Mouse (Mus musculus): Measurements from ENCODE around the gene Defb38. TPM values are rescaled to one million over a fixed set of nuclear protein-coding genes. Genes with fewer than 3 reads are reported as not detected.

The Defb38 gene
- polyA plus RNA-seq (2014; fragmentation: Nextera tagmentation; extraction: Ambion mirVana): not detected in 2 replicates

GRCm38 (mm10) chr8:19026466-19026865 lies at the start of gene Defb38:
TSS of gene Defb38 (minus strand) at chr8:19026566.
- H3K27me3 ChIP-seq (ENCODE audit: control insufficient read depth, insufficient read depth, low read length): no peaks in the 10 kb centered on the region
- no peak within 1 kb of the TSS for H3K9ac ChIP-seq
- no peaks in the 10 kb centered on the region for H3K4me1 ChIP-seq (replicated peaks; ENCODE audit: control insufficient read depth, insufficient read depth, low read length)
- ATAC-seq (ENCODE audit: low FRiP score) (no peak), DNase-seq (ENCODE audit: low spot score) (no peak)
- no peaks in the 10 kb centered on the region for H3K9me3 ChIP-seq (ENCODE audit: control insufficient read depth, low read length)
- 88% methylated on average over 1 of the region's 1 CpGs for WGBS
- H3K4me3 ChIP-seq (replicated peaks; ENCODE audit: low read length): no peak within 1 kb of the TSS
- no peak within 1 kb of the TSS for H3K27ac ChIP-seq
- H3K4me2 ChIP-seq (replicated peaks): no peak within 1 kb of the TSS
- no peaks in the 10 kb centered on the region for H3K36me3 ChIP-seq (replicated peaks; ENCODE audit: control insufficient read depth, insufficient read depth)

GRCm38 (mm10) chr8:19066013-19066412 lies 39.6 kb upstream of the Defb38 start:
- Histone ChIP-seq H3K4me1 (replicated peaks; ENCODE audit: control insufficient read depth, insufficient read depth, low read length) (no peaks in the 10 kb centered on the region), H3K4me2 (replicated peaks) (no peak overlapping the region), H3K36me3 (replicated peaks; ENCODE audit: control insufficient read depth, insufficient read depth) (no peaks in the 10 kb centered on the region), H3K9ac (no peak overlapping the region), H3K27me3 (ENCODE audit: control insufficient read depth, insufficient read depth, low read length) (no peaks in the 10 kb centered on the region), H3K27ac (no peak overlapping the region), H3K9me3 (ENCODE audit: control insufficient read depth, low read length) (0 out of 2 replicates have a peak, but pooled peaks cover 4% of the 10 kb centered on the region), H3K4me3 (replicated peaks; ENCODE audit: low read length) (no peak overlapping the region)
- DNase-seq (ENCODE audit: low spot score) (no peak), ATAC-seq (ENCODE audit: low FRiP score) (no peak)
- WGBS: 80% methylated on average over 2 of the region's 2 CpGs

GRCm38 (mm10) chr8:19064710-19065109 lies 38.3 kb upstream of the Defb38 start, which contains the start of gene Defb39:
TSS of gene Defb39 (minus strand) at chr8:19064810.
- no peaks in the 10 kb centered on the region for H3K4me1 ChIP-seq (replicated peaks; ENCODE audit: control insufficient read depth, insufficient read depth, low read length)
- ATAC-seq (ENCODE audit: low FRiP score) (no peak), DNase-seq (ENCODE audit: low spot score) (no peak)
- 90% methylated on average over 1 of the region's 1 CpGs for WGBS
- H3K27me3 ChIP-seq (ENCODE audit: control insufficient read depth, insufficient read depth, low read length): no peaks in the 10 kb centered on the region
- H3K4me2 ChIP-seq (replicated peaks): no peak within 1 kb of the TSS
- H3K9ac ChIP-seq: no peak within 1 kb of the TSS
- no peak within 1 kb of the TSS for H3K4me3 ChIP-seq (replicated peaks; ENCODE audit: low read length)
- H3K27ac ChIP-seq: no peak within 1 kb of the TSS
- H3K9me3 ChIP-seq (ENCODE audit: control insufficient read depth, low read length): 0 out of 2 replicates have a peak, but pooled peaks cover 3% of the 10 kb centered on the region
- no peaks in the 10 kb centered on the region for H3K36me3 ChIP-seq (replicated peaks; ENCODE audit: control insufficient read depth, insufficient read depth)

- no peak for ATAC-seq (ENCODE audit: low FRiP score)
- Histone ChIP-seq H3K9ac (no peak overlapping the region), H3K9me3 (ENCODE audit: control insufficient read depth, low read length) (0 out of 2 replicates have a peak, but pooled peaks cover 3% of the 10 kb centered on the region), H3K4me1 (replicated peaks; ENCODE audit: control insufficient read depth, insufficient read depth, low read length) (no peaks in the 10 kb centered on the region), H3K4me2 (replicated peaks) (no peak overlapping the region), H3K27ac (no peak overlapping the region), H3K36me3 (replicated peaks; ENCODE audit: control insufficient read depth, insufficient read depth) (no peaks in the 10 kb centered on the region), H3K27me3 (ENCODE audit: control insufficient read depth, insufficient read depth, low read length) (no peaks in the 10 kb centered on the region), H3K4me3 (replicated peaks; ENCODE audit: low read length) (no peak overlapping the region)
- no peak for DNase-seq (ENCODE audit: low spot score)
These were observed 36.5 kb upstream of the Defb38 start for GRCm38 (mm10) chr8:19062891-19063290.

GRCm38 (mm10) chr8:19045242-19045641 lies 18.9 kb upstream of the Defb38 start:
- Histone ChIP-seq H3K4me3 (replicated peaks; ENCODE audit: low read length) (no peak overlapping the region), H3K9ac (no peak overlapping the region), H3K36me3 (replicated peaks; ENCODE audit: control insufficient read depth, insufficient read depth) (no peaks in the 10 kb centered on the region), H3K27ac (no peak overlapping the region), H3K4me2 (replicated peaks) (no peak overlapping the region), H3K27me3 (ENCODE audit: control insufficient read depth, insufficient read depth, low read length) (no peaks in the 10 kb centered on the region), H3K4me1 (replicated peaks; ENCODE audit: control insufficient read depth, insufficient read depth, low read length) (no peaks in the 10 kb centered on the region), H3K9me3 (ENCODE audit: control insufficient read depth, low read length) (peaks cover 16% of the 10 kb centered on the region; the same call in 1 of the 2 replicates)
- DNase-seq (ENCODE audit: low spot score): no peak
- no peak for ATAC-seq (ENCODE audit: low FRiP score)
- 92% methylated on average over 14 of the region's 14 CpGs for WGBS

Other genes starting within 250 kb of the Defb38 start
- not detected in 2 replicates for gene Defb40, start 48.3 kb downstream of the Defb38 start, polyA plus RNA-seq (2014; fragmentation: Nextera tagmentation; extraction: Ambion mirVana)
- not detected in 2 replicates for gene Defb37, start 35.5 kb downstream of the Defb38 start, polyA plus RNA-seq (2014; fragmentation: Nextera tagmentation; extraction: Ambion mirVana)
- not detected in 2 replicates for gene Defb39, start 38.2 kb upstream of the Defb38 start, polyA plus RNA-seq (2014; fragmentation: Nextera tagmentation; extraction: Ambion mirVana)
- not detected in 2 replicates for gene Defb12, start 88.3 kb upstream of the Defb38 start, polyA plus RNA-seq (2014; fragmentation: Nextera tagmentation; extraction: Ambion mirVana)
- gene Defb34, start 97.2 kb upstream of the Defb38 start, polyA plus RNA-seq (2014; fragmentation: Nextera tagmentation; extraction: Ambion mirVana): not detected in 2 replicates
- not detected in 2 replicates for gene Gm45826, start 114.2 kb upstream of the Defb38 start, polyA plus RNA-seq (2014; fragmentation: Nextera tagmentation; extraction: Ambion mirVana)
- gene Defb14, start 167.8 kb upstream of the Defb38 start, polyA plus RNA-seq (2014; fragmentation: Nextera tagmentation; extraction: Ambion mirVana): not detected in 2 replicates
- not detected in 2 replicates for gene Defb4, start 172.1 kb upstream of the Defb38 start, polyA plus RNA-seq (2014; fragmentation: Nextera tagmentation; extraction: Ambion mirVana)
- gene Defb6, start 198.9 kb upstream of the Defb38 start, polyA plus RNA-seq (2014; fragmentation: Nextera tagmentation; extraction: Ambion mirVana): not detected in 2 replicates
- gene Defb46, start 213.3 kb upstream of the Defb38 start, polyA plus RNA-seq (2014; fragmentation: Nextera tagmentation; extraction: Ambion mirVana): not detected in 2 replicates
- not detected in 2 replicates for gene Defb5, start 221.0 kb upstream of the Defb38 start, polyA plus RNA-seq (2014; fragmentation: Nextera tagmentation; extraction: Ambion mirVana)